7 mouse cellular contexts compared by ENCODE assay signal in genomic region chr5:65535457-65536067, GRCm38 (mm10). TPM values are rescaled to one million over a fixed set of nuclear protein-coding genes. Genes with fewer than 3 reads are reported as not detected.
DNase-seq lines count a peak whose midpoint lies in the region; ATAC-seq lines count a peak whose summit lies in the region.

No protein-coding gene starts in this region.

- peak; percentile 33 for ATAC-seq in inflammation-experienced regulatory T-cells, adult 6 months

- intact Hi-C loops in left cerebral cortex, postnatal 36 days (cut with DNase I): loop anchor here (2.0 kb wide), 2 partner anchors 43 to 161 kb away; partner anchors contain the start of gene Gm43552

- peak; percentile 31 to 34 for DNase-seq in left cerebral cortex, adult 9 months (ENCODE audit: low spot score in 2 of 2)
- DNase-seq in left cerebral cortex, postnatal 36 days (ENCODE audit: low spot score in 2 of 2): no peak
- DNase-seq in MN1 (ENCODE audit: low spot score): peak; percentile 71
- DNase-seq in cerebellum, adult 11-12 months: peak; percentile 52
- peak; percentile 64 for DNase-seq in lung, postnatal 25 days (ENCODE audit: low spot score)
- peak; percentile 19 for DNase-seq in thymus, postnatal 4 days

RNA-seq across cellular contexts. Expression of gene Smim14, which starts 1.4 kb away (rescaled TPM):
- total RNA-seq in left cerebral cortex, postnatal 36 days (2021): 100 to 1,000 TPM; 166 to 170 TPM
- polyA plus RNA-seq in inflammation-experienced regulatory T-cells, adult 6 months (2017; shearing (Covaris generic)): 100 to 1,000 TPM in 2 of 3 experiments, 10 to 100 TPM in 1; 54.0 to 162 (median 147) TPM

RNA-seq across cellular contexts. Expression of gene Ube2k, which starts 1.5 kb away (rescaled TPM):
- 100 to 1,000 TPM; 130 to 133 TPM for total RNA-seq in left cerebral cortex, postnatal 36 days (2021)
- polyA plus RNA-seq in inflammation-experienced regulatory T-cells, adult 6 months (2017; shearing (Covaris generic)): 100 to 1,000 TPM in 2 of 3 experiments, 10 to 100 TPM in 1; 97.7 to 133 (median 119) TPM

RNA-seq across cellular contexts. Expression of gene Gm43552, which starts 42.9 kb away (rescaled TPM):
- total RNA-seq in left cerebral cortex, postnatal 36 days (2021): not detected
- polyA plus RNA-seq in inflammation-experienced regulatory T-cells, adult 6 months (2017; shearing (Covaris generic)): not detected

Comparison
In these comparisons a context has a peak if more than half of its experiments do, and no peak if none do; other contexts are left out.
1. DNase-seq: peak in left cerebral cortex, adult 9 months (2 of 2), MN1 (single experiment), cerebellum, adult 11-12 months (single experiment), lung, postnatal 25 days (single experiment) and thymus, postnatal 4 days (single experiment); none in left cerebral cortex, postnatal 36 days (0 of 2).